Mouse (Mus musculus): ENCODE results near the gene Zfhx3. TPM values are rescaled to one million over a fixed set of nuclear protein-coding genes. Genes with fewer than 3 reads are reported as not detected.
A peak's percentile ranks its signal among the peaks of the same experiment; 100 is the strongest.

The Zfhx3 gene
- polyA plus RNA-seq, 1 experiment from 2014 or later: 3.3 TPM

GRCm38 (mm10) chr8:108868259-108869090 is 926.0 kb downstream of the Zfhx3 start:
- Histone ChIP-seq H3K9ac (ENCODE audit: low read length) (no peak overlapping the region; the same call in 1 of the 2 replicates), H3K4me2 (ENCODE audit: low read depth, low read length) (peak overlapping the region; percentile 17; the same call in 1 of the 2 replicates), H3K4me3 (ENCODE audit: low read length) (no peak overlapping the region), H3K4me1 (ENCODE audit: control insufficient read depth, insufficient read depth, low read length) (peaks cover 21% of the 10 kb centered on the region), H3K27me3 (ENCODE audit: control insufficient read depth, insufficient read depth, low read length) (no peaks in the 10 kb centered on the region), H3K9me3 (replicated peaks; ENCODE audit: control insufficient read depth, low read length) (no peaks in the 10 kb centered on the region), H3K36me3 (ENCODE audit: control insufficient read depth, insufficient read depth) (no peaks in the 10 kb centered on the region), H3K27ac (ENCODE audit: low read length) (peak overlapping the region; percentile 55)
- ATAC-seq (replicated peaks; ENCODE audit: extremely low read depth, insufficient read depth, low FRiP score): no peak
- WGBS: 64% methylated on average over 14 of the region's 14 CpGs

GRCm38 (mm10) chr8:108869420-108869819 is 927.0 kb downstream of the Zfhx3 start:
- Histone ChIP-seq H3K36me3 (ENCODE audit: control insufficient read depth, insufficient read depth) (peaks cover 4% of the 10 kb centered on the region; the same call in 1 of the 2 replicates), H3K4me3 (ENCODE audit: low read length) (no peak overlapping the region), H3K27me3 (ENCODE audit: control insufficient read depth, insufficient read depth, low read length) (no peaks in the 10 kb centered on the region), H3K9ac (ENCODE audit: low read length) (no peak overlapping the region), H3K27ac (ENCODE audit: low read length) (no peak overlapping the region), H3K9me3 (replicated peaks; ENCODE audit: control insufficient read depth, low read length) (peaks cover 5% of the 10 kb centered on the region), H3K4me1 (ENCODE audit: control insufficient read depth, insufficient read depth, low read length) (peaks cover 21% of the 10 kb centered on the region), H3K4me2 (ENCODE audit: low read depth, low read length) (no peak overlapping the region)
- no peak for ATAC-seq (replicated peaks; ENCODE audit: extremely low read depth, insufficient read depth, low FRiP score)
- 69% methylated on average over 3 of the region's 3 CpGs for WGBS

- H3K4me3 ChIP-seq (ENCODE audit: low read length): no peak overlapping the region
- WGBS: 47% methylated on average over 5 of the region's 5 CpGs
- H3K9me3 ChIP-seq (replicated peaks; ENCODE audit: control insufficient read depth, low read length): peaks cover 5% of the 10 kb centered on the region
- H3K4me1 ChIP-seq (ENCODE audit: control insufficient read depth, insufficient read depth, low read length): peaks cover 21% of the 10 kb centered on the region
- no peak overlapping the region for H3K4me2 ChIP-seq (ENCODE audit: low read depth, low read length)
- ATAC-seq (replicated peaks; ENCODE audit: extremely low read depth, insufficient read depth, low FRiP score): no peak
- H3K27ac ChIP-seq (ENCODE audit: low read length): no peak overlapping the region
- H3K9ac ChIP-seq (ENCODE audit: low read length): no peak overlapping the region
- no peaks in the 10 kb centered on the region for H3K27me3 ChIP-seq (ENCODE audit: control insufficient read depth, insufficient read depth, low read length)
- peaks cover 4% of the 10 kb centered on the region; the same call in 1 of the 2 replicates for H3K36me3 ChIP-seq (ENCODE audit: control insufficient read depth, insufficient read depth)
Measured at GRCm38 (mm10) chr8:108869935-108870334, 927.5 kb downstream of the Zfhx3 start.

- no peaks in the 10 kb centered on the region for H3K27me3 ChIP-seq (ENCODE audit: control insufficient read depth, insufficient read depth, low read length)
- 82% methylated on average over 3 of the region's 3 CpGs for WGBS
Measured at GRCm38 (mm10) chr8:108870371-108870770, 927.9 kb downstream of the Zfhx3 start.

GRCm38 (mm10) chr8:108875722-108876121 is 933.3 kb downstream of the Zfhx3 start:
- Histone ChIP-seq H3K36me3 (ENCODE audit: control insufficient read depth, insufficient read depth) (peaks cover 4% of the 10 kb centered on the region; the same call in 1 of the 2 replicates), H3K4me3 (ENCODE audit: low read length) (no peak overlapping the region), H3K27me3 (ENCODE audit: control insufficient read depth, insufficient read depth, low read length) (no peaks in the 10 kb centered on the region), H3K9ac (ENCODE audit: low read length) (no peak overlapping the region), H3K4me2 (ENCODE audit: low read depth, low read length) (no peak overlapping the region), H3K4me1 (ENCODE audit: control insufficient read depth, insufficient read depth, low read length) (peaks cover 7% of the 10 kb centered on the region; the same call in 1 of the 2 replicates), H3K27ac (ENCODE audit: low read length) (no peak overlapping the region), H3K9me3 (replicated peaks; ENCODE audit: control insufficient read depth, low read length) (peaks cover 5% of the 10 kb centered on the region)
- 74% methylated on average over 5 of the region's 5 CpGs for WGBS
- no peak for ATAC-seq (replicated peaks; ENCODE audit: extremely low read depth, insufficient read depth, low FRiP score)

More at GRCm38 (mm10) chr8:108870371-108870770, 927.9 kb downstream of the Zfhx3 start:
- peaks cover 4% of the 10 kb centered on the region; the same call in 1 of the 2 replicates for H3K36me3 ChIP-seq (ENCODE audit: control insufficient read depth, insufficient read depth)
- no peak overlapping the region for H3K4me2 ChIP-seq (ENCODE audit: low read depth, low read length)
- H3K4me1 ChIP-seq (ENCODE audit: control insufficient read depth, insufficient read depth, low read length): peaks cover 21% of the 10 kb centered on the region
- H3K9ac ChIP-seq (ENCODE audit: low read length): no peak overlapping the region
- no peak overlapping the region for H3K27ac ChIP-seq (ENCODE audit: low read length)
- ATAC-seq (replicated peaks; ENCODE audit: extremely low read depth, insufficient read depth, low FRiP score): no peak
- peaks cover 5% of the 10 kb centered on the region for H3K9me3 ChIP-seq (replicated peaks; ENCODE audit: control insufficient read depth, low read length)
- H3K4me3 ChIP-seq (ENCODE audit: low read length): no peak overlapping the region

- Histone ChIP-seq H3K36me3 (ENCODE audit: control insufficient read depth, insufficient read depth) (no peaks in the 10 kb centered on the region), H3K4me2 (ENCODE audit: low read depth, low read length) (no peak overlapping the region), H3K9ac (ENCODE audit: low read length) (no peak overlapping the region), H3K27me3 (ENCODE audit: control insufficient read depth, insufficient read depth, low read length) (no peaks in the 10 kb centered on the region), H3K9me3 (replicated peaks; ENCODE audit: control insufficient read depth, low read length) (no peaks in the 10 kb centered on the region), H3K27ac (ENCODE audit: low read length) (no peak overlapping the region), H3K4me1 (ENCODE audit: control insufficient read depth, insufficient read depth, low read length) (peaks cover 7% of the 10 kb centered on the region), H3K4me3 (ENCODE audit: low read length) (no peak overlapping the region)
- 75% methylated on average over 6 of the region's 6 CpGs for WGBS
- ATAC-seq (replicated peaks; ENCODE audit: extremely low read depth, insufficient read depth, low FRiP score): no peak
Measured at GRCm38 (mm10) chr8:108880101-108880500, 937.7 kb downstream of the Zfhx3 start.

GRCm38 (mm10) chr8:108881336-108881735 is 938.9 kb downstream of the Zfhx3 start:
- Histone ChIP-seq H3K27me3 (ENCODE audit: control insufficient read depth, insufficient read depth, low read length) (no peaks in the 10 kb centered on the region), H3K27ac (ENCODE audit: low read length) (no peak overlapping the region), H3K36me3 (ENCODE audit: control insufficient read depth, insufficient read depth) (no peaks in the 10 kb centered on the region), H3K4me2 (ENCODE audit: low read depth, low read length) (no peak overlapping the region), H3K9ac (ENCODE audit: low read length) (no peak overlapping the region), H3K9me3 (replicated peaks; ENCODE audit: control insufficient read depth, low read length) (no peaks in the 10 kb centered on the region), H3K4me1 (ENCODE audit: control insufficient read depth, insufficient read depth, low read length) (peaks cover 14% of the 10 kb centered on the region), H3K4me3 (ENCODE audit: low read length) (no peak overlapping the region)
- no peak for ATAC-seq (replicated peaks; ENCODE audit: extremely low read depth, insufficient read depth, low FRiP score)
- WGBS: 97% methylated on average over 7 of the region's 7 CpGs

GRCm38 (mm10) chr8:108882073-108882472 is 939.6 kb downstream of the Zfhx3 start:
- no peak overlapping the region for H3K4me2 ChIP-seq (ENCODE audit: low read depth, low read length)
- no peaks in the 10 kb centered on the region for H3K27me3 ChIP-seq (ENCODE audit: control insufficient read depth, insufficient read depth, low read length)
- H3K27ac ChIP-seq (ENCODE audit: low read length): no peak overlapping the region
- H3K4me1 ChIP-seq (ENCODE audit: control insufficient read depth, insufficient read depth, low read length): peaks cover 17% of the 10 kb centered on the region
- H3K36me3 ChIP-seq (ENCODE audit: control insufficient read depth, insufficient read depth): no peaks in the 10 kb centered on the region
- no peak overlapping the region for H3K4me3 ChIP-seq (ENCODE audit: low read length)
- H3K9ac ChIP-seq (ENCODE audit: low read length): no peak overlapping the region
- 79% methylated on average over 9 of the region's 9 CpGs for WGBS
- H3K9me3 ChIP-seq (replicated peaks; ENCODE audit: control insufficient read depth, low read length): no peaks in the 10 kb centered on the region
- no peak for ATAC-seq (replicated peaks; ENCODE audit: extremely low read depth, insufficient read depth, low FRiP score)

- WGBS: 54% methylated on average over 6 of the region's 6 CpGs
- Histone ChIP-seq H3K36me3 (ENCODE audit: control insufficient read depth, insufficient read depth) (no peaks in the 10 kb centered on the region), H3K9ac (ENCODE audit: low read length) (no peak overlapping the region), H3K9me3 (replicated peaks; ENCODE audit: control insufficient read depth, low read length) (no peaks in the 10 kb centered on the region), H3K27ac (ENCODE audit: low read length) (no peak overlapping the region), H3K4me3 (ENCODE audit: low read length) (no peak overlapping the region), H3K27me3 (ENCODE audit: control insufficient read depth, insufficient read depth, low read length) (no peaks in the 10 kb centered on the region), H3K4me2 (ENCODE audit: low read depth, low read length) (no peak overlapping the region), H3K4me1 (ENCODE audit: control insufficient read depth, insufficient read depth, low read length) (peaks cover 19% of the 10 kb centered on the region)
- ATAC-seq (replicated peaks; ENCODE audit: extremely low read depth, insufficient read depth, low FRiP score): no peak
Measured at GRCm38 (mm10) chr8:108883381-108883780, 940.9 kb downstream of the Zfhx3 start.

Measured in heart, embryonic 16.5 days (tissue).